Mouse (Mus musculus): ENCODE results near the gene Cux1. TPM values are rescaled to one million over a fixed set of nuclear protein-coding genes. Genes with fewer than 3 reads are reported as not detected.

Cux1 gene
- polyA plus RNA-seq, 1 experiment, result 126 TPM

DNA sequence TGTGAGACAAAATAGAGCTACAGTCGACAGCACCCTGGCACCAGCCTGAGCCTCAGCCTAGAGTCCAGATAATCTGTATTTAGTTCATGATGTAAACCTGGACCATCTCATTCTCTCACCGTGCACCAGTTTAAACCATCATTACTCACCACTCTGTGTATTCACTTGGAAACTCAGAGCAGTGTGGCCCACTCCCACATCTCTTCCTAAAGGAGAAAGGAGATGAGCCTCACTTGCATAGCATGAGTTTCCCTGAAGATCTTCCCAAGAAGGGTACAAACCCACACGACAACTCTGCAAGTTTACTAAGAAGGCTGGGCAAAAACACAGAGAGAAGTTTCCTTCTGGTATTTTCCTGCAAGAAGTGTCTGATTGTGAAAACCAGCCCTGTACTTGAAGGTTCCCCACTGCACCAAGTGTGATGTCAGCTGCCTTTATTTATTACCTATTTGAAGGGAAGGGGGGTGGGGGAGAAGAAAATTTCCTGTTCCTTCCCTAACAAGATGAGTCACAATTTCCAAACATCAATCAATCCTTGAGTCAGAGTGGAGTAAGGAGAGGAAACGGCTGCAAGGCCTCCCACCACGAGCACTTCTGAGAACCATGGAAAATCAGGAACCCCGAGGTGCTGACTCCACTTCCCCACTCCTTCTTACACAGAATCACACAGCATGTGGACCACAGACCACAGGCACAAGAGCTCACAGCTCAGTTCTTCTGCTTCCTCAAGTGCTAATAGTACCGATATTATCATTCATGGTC is 109.0 kb downstream of the Cux1 start:
- H3K27ac ChIP-seq (ENCODE audit: insufficient read depth, low read depth, low read length), result peak overlapping the region; percentile 3
- no peaks in the 10 kb centered on the region for H3K36me3 ChIP-seq (ENCODE audit: control insufficient read depth, insufficient read depth, low read length)
- 33% methylated on average over 7 of the region's 7 CpGs for WGBS
- no peak overlapping the region for H3K4me3 ChIP-seq (ENCODE audit: insufficient read depth, low read depth, low read length)
- H3K27me3 ChIP-seq (replicated peaks; ENCODE audit: control insufficient read depth, insufficient read depth, low read length), result no peaks in the 10 kb centered on the region
- TF ChIP-seq POLR2A (IDR thresholded peaks at IDR 0.05; ENCODE audit: low read depth, low read length) (no peak), CTCF (conservative IDR thresholded peaks at IDR 0.05; ENCODE audit: insufficient read depth, insufficient read length, low read depth, low read length) (no peak)
- H3K4me1 ChIP-seq (ENCODE audit: control insufficient read depth, insufficient read depth, low read length), result peaks cover 18% of the 10 kb centered on the region
- peak; percentile 76 for DNase-seq

DNA sequence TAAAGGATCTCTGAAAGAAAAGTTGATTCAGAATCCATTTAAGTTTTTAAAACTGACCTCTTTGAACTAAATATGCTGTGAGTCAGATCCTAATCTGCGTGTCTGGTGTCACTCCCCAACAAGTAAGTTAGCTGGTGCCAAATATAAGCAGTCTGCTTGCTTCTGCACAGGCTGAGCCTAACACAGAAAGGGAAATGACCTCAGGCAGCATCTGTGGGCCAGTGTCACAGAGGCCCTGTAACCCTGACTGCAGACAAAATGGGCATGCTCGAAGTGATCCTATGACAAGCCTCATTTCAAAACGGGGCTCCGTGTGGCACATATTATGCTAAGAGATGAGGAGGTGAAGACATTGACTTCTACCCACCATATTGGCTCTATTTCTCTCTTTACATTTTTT is 110.9 kb downstream of the Cux1 start:
- no peak for DNase-seq
- no peak overlapping the region for H3K27ac ChIP-seq (ENCODE audit: insufficient read depth, low read depth, low read length)
- TF ChIP-seq POLR2A (IDR thresholded peaks at IDR 0.05; ENCODE audit: low read depth, low read length) (no peak), CTCF (conservative IDR thresholded peaks at IDR 0.05; ENCODE audit: insufficient read depth, insufficient read length, low read depth, low read length) (no peak)
- 58% methylated on average over 4 of the region's 4 CpGs for WGBS
- peaks cover 12% of the 10 kb centered on the region for H3K4me1 ChIP-seq (ENCODE audit: control insufficient read depth, insufficient read depth, low read length)
- H3K27me3 ChIP-seq (replicated peaks; ENCODE audit: control insufficient read depth, insufficient read depth, low read length), result no peaks in the 10 kb centered on the region
- no peaks in the 10 kb centered on the region for H3K36me3 ChIP-seq (ENCODE audit: control insufficient read depth, insufficient read depth, low read length)
- H3K4me3 ChIP-seq (ENCODE audit: insufficient read depth, low read depth, low read length), result no peak overlapping the region

DNA sequence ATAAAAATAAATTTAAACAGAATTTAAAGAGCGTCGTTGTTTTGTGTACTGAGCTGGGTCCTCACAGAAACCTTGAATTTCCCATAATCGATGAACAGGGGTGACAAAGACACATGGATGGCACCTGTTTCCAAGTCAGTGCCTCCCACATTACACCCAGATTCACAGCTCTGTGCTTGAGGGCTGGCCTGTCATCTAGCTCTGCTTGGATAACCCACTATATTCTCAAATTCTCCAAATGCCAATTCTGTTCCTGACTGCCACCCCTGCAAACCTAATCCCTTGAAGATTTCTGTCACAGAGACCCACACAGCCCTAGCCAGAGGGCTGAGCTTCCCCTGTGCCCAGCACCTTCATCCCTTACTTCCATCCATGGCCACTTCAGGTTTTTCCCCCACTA is 114.6 kb downstream of the Cux1 start:
- no peak overlapping the region for H3K27ac ChIP-seq (ENCODE audit: insufficient read depth, low read depth, low read length)
- H3K36me3 ChIP-seq (ENCODE audit: control insufficient read depth, insufficient read depth, low read length), result no peaks in the 10 kb centered on the region
- no peak overlapping the region for H3K4me3 ChIP-seq (ENCODE audit: insufficient read depth, low read depth, low read length)
- TF ChIP-seq POLR2A (IDR thresholded peaks at IDR 0.05; ENCODE audit: low read depth, low read length), result no peak
- TF ChIP-seq CTCF (conservative IDR thresholded peaks at IDR 0.05; ENCODE audit: insufficient read depth, insufficient read length, low read depth, low read length), result no peak
- H3K4me1 ChIP-seq (ENCODE audit: control insufficient read depth, insufficient read depth, low read length), result peaks cover 5% of the 10 kb centered on the region; the same call in 1 of the 2 replicates
- 85% methylated on average over 3 of the region's 3 CpGs for WGBS
- no peak for DNase-seq
- H3K27me3 ChIP-seq (replicated peaks; ENCODE audit: control insufficient read depth, insufficient read depth, low read length), result no peaks in the 10 kb centered on the region

DNA sequence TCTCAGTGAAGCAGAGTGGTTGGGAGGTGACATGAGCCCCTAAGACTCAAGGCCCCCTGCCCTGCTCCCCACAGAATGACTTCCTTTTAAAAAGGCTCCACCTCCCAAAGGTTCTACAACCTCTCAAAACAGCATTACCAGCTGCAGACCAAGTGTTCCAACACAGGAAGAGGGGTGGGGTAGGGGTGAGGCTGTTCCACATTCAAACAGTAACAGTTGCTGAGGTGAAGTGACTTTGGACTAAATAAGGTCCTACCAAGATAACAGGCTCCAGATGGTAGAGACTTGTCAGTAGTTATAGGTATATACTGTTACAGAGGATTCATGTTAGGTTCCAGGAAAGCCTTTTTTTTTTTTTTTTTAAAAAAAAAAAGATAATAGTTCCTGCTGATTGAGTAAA is 117.5 kb downstream of the Cux1 start:
- DNase-seq, result no peak
- Histone ChIP-seq H3K4me1 (ENCODE audit: control insufficient read depth, insufficient read depth, low read length) (no peaks in the 10 kb centered on the region), H3K27ac (ENCODE audit: insufficient read depth, low read depth, low read length) (no peak overlapping the region), H3K4me3 (ENCODE audit: insufficient read depth, low read depth, low read length) (no peak overlapping the region), H3K36me3 (ENCODE audit: control insufficient read depth, insufficient read depth, low read length) (no peaks in the 10 kb centered on the region), H3K27me3 (replicated peaks; ENCODE audit: control insufficient read depth, insufficient read depth, low read length) (no peaks in the 10 kb centered on the region)
- TF ChIP-seq POLR2A (IDR thresholded peaks at IDR 0.05; ENCODE audit: low read depth, low read length), result no peak
- no peak for TF ChIP-seq CTCF (conservative IDR thresholded peaks at IDR 0.05; ENCODE audit: insufficient read depth, insufficient read length, low read depth, low read length)

DNA sequence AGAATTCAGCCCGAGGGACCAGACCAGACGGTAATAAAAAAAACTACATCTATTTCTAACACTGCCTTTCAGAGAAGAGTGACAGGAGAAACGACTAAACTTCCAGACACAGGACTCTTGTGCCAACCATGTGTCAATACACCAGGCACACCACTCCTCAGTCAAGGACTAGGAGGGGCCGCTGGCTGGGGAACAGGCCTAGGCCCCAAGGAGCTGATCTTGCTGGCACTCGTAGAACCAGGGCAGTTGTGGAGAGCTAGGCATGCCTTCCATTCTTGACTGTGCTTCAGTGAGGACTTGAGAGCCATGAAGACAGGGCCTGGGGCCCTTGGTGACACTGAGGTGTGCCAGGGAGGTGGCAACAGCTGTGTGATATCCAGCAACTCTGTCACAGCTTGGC is 121.3 kb downstream of the Cux1 start:
- Histone ChIP-seq H3K4me3 (ENCODE audit: insufficient read depth, low read depth, low read length) (no peak overlapping the region), H3K27me3 (replicated peaks; ENCODE audit: control insufficient read depth, insufficient read depth, low read length) (no peaks in the 10 kb centered on the region), H3K27ac (ENCODE audit: insufficient read depth, low read depth, low read length) (no peak overlapping the region), H3K36me3 (ENCODE audit: control insufficient read depth, insufficient read depth, low read length) (no peaks in the 10 kb centered on the region), H3K4me1 (ENCODE audit: control insufficient read depth, insufficient read depth, low read length) (peaks cover 17% of the 10 kb centered on the region; the same call in 1 of the 2 replicates)
- WGBS, result 75% methylated on average over 5 of the region's 5 CpGs
- DNase-seq, result no peak
- TF ChIP-seq CTCF (conservative IDR thresholded peaks at IDR 0.05; ENCODE audit: insufficient read depth, insufficient read length, low read depth, low read length) (no peak), POLR2A (IDR thresholded peaks at IDR 0.05; ENCODE audit: low read depth, low read length) (no peak)

DNA sequence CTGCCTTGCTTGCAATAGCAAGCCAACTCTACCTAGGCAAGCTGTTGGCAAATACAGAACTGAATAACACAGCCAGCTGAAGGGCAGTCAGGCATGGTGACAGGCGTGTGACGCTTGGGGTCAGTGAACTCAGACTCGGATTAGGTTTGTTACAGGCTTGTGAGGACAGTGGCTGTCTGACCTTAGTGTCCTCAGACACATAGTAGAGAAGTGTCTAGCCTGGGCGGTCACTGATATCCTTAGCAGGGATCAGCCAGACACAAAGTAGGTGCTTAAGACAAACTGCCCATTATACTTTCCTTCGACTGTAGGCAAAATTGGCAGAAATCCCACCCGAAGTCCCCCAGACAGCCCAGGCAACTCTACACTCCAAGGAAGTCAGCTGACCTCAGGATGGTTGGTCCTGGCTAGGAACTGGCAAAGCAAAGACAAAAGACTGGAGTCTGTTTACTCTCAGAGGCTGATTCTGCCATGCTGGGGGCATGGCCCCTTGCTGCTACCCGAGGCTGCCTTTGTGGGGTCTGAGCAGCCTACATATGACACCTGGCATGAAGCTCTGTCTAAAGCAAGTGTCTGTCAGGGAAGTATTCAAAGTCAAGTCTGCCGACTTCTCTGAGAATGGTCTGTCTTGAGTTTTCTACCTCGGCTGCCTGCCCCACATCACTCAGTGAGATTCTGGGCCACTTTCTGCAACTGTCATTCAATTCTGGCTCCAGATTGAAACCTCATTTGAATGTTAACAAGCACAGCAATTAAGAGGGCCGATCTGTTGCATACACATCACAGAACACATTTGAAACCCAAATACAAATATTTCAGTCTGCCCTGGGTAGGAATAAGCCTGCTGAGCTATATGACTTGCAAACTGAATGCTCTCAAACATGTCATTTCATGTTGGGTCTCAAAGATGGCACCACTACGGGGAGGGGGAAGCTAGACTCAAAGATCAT is 124.8 kb downstream of the Cux1 start:
- peak; percentile 86 for DNase-seq
- H3K36me3 ChIP-seq (ENCODE audit: control insufficient read depth, insufficient read depth, low read length), result no peaks in the 10 kb centered on the region
- TF ChIP-seq CTCF (conservative IDR thresholded peaks at IDR 0.05; ENCODE audit: insufficient read depth, insufficient read length, low read depth, low read length), result no peak
- TF ChIP-seq POLR2A (IDR thresholded peaks at IDR 0.05; ENCODE audit: low read depth, low read length), result no peak
- 42% methylated on average over 11 of the region's 11 CpGs for WGBS
- 0 out of 2 replicates have a peak overlapping the region, but pooled peaks have one; percentile 8 for H3K27ac ChIP-seq (ENCODE audit: insufficient read depth, low read depth, low read length)
- peaks cover 17% of the 10 kb centered on the region; the same call in 1 of the 2 replicates for H3K4me1 ChIP-seq (ENCODE audit: control insufficient read depth, insufficient read depth, low read length)
- no peak overlapping the region for H3K4me3 ChIP-seq (ENCODE audit: insufficient read depth, low read depth, low read length)
- H3K27me3 ChIP-seq (replicated peaks; ENCODE audit: control insufficient read depth, insufficient read depth, low read length), result no peaks in the 10 kb centered on the region

DNA sequence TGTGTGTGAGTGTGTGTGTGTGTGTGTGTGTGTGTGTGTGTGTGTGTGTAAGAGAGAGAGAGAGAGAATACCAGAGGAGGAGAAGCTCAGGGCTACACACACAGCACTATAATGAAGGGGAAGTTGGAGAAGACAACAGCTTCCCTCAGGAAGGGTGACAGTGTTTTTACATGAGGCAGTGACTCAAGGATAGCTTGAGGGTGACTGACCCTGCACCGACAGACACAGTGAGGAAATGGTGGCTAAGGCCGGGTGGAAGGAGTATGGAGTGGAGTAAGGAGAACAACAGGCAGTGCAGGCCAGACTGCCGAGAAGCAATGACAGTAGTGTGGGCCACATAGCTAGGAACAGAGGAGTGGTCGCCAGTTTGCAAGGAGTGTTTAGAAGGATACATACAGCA is 137.6 kb downstream of the Cux1 start:
- DNase-seq, result no peak
- 75% methylated on average over 4 of the region's 4 CpGs for WGBS
- H3K4me3 ChIP-seq (ENCODE audit: insufficient read depth, low read depth, low read length), result no peak overlapping the region
- H3K27me3 ChIP-seq (replicated peaks; ENCODE audit: control insufficient read depth, insufficient read depth, low read length), result no peaks in the 10 kb centered on the region
- no peak overlapping the region for H3K27ac ChIP-seq (ENCODE audit: insufficient read depth, low read depth, low read length)
- H3K36me3 ChIP-seq (ENCODE audit: control insufficient read depth, insufficient read depth, low read length), result no peaks in the 10 kb centered on the region
- peaks cover 33% of the 10 kb centered on the region for H3K4me1 ChIP-seq (ENCODE audit: control insufficient read depth, insufficient read depth, low read length)
- no peak for TF ChIP-seq CTCF (conservative IDR thresholded peaks at IDR 0.05; ENCODE audit: insufficient read depth, insufficient read length, low read depth, low read length)
- TF ChIP-seq POLR2A (IDR thresholded peaks at IDR 0.05; ENCODE audit: low read depth, low read length), result no peak
